Mouse (Mus musculus) embryonic facial prominence, embryonic 14.5 days (tissue): ENCODE results near the gene Dolpp1. TPM values are rescaled to one million over a fixed set of nuclear protein-coding genes. Genes with fewer than 3 reads are reported as not detected.
A peak's percentile ranks its signal among the peaks of the same experiment; 100 is the strongest.

Experiments
- ATAC-seq: fragments of 200-750 bp; cut with Nextera tagmentation; 2 replicates; pipeline ENCODE4 v1.8.0; 2017; ENCODE audit warnings: low read depth, moderate number of reproducible peaks, moderate TSS enrichment
- DNase-seq: peaks from one replicate; pipeline ENCODE4 v3.0.0-alpha.2; 2015; ENCODE audit warnings: low spot score
- H3K27ac ChIP-seq: fragments of 300-500 bp; sonication (generic); replicated peaks from 2 replicates; pipeline ENCODE4 v1.5.1; 2014; ENCODE audit warnings: low read depth, mild to moderate bottlenecking, low read length, moderate library complexity
- H3K27me3 ChIP-seq: fragments of 300-500 bp; sonication (generic); replicated peaks from 2 replicates; pipeline ENCODE4 v1.6.1; 2014; ENCODE audit warnings: low read length; ENCODE audit not compliant: control insufficient read depth, insufficient read depth
- H3K36me3 ChIP-seq: fragments of 300-500 bp; sonication (generic); 2 replicates; pipeline ENCODE4 v1.6.1; 2014; ENCODE audit warnings: low read length, mixed read lengths; ENCODE audit not compliant: control insufficient read depth, insufficient read depth
- H3K4me1 ChIP-seq: fragments of 300-500 bp; sonication (generic); 2 replicates; pipeline ENCODE4 v1.6.1; 2014; ENCODE audit warnings: antibody characterized with exemption, low read length; ENCODE audit not compliant: control insufficient read depth, insufficient read depth
- H3K4me2 ChIP-seq: fragments of 300-500 bp; sonication (generic); 2 replicates; pipeline ENCODE4 v1.6.1; 2014; ENCODE audit warnings: low read depth, mild to moderate bottlenecking, low read length, moderate library complexity, mixed read lengths
- H3K4me3 ChIP-seq: fragments of 300-500 bp; sonication (generic); 2 replicates; pipeline ENCODE4 v1.5.1; 2014; ENCODE audit warnings: low read depth, mild to moderate bottlenecking, low read length
- H3K9ac ChIP-seq: fragments of 300-500 bp; sonication (generic); 2 replicates; pipeline ENCODE4 v1.6.1; 2014; ENCODE audit warnings: low read depth, mild to moderate bottlenecking, low read length, moderate library complexity, mixed read lengths
- H3K9me3 ChIP-seq: fragments of 300-500 bp; sonication (generic); 2 replicates; pipeline ENCODE4 v1.6.1; 2016; ENCODE audit warnings: low read length; ENCODE audit not compliant: control insufficient read depth
- WGBS: fragments of 180-500 bp; shearing (Covaris S2); extraction: QIAGEN DNeasy Blood & Tissue Kit; methylation state at CpG from one replicate; pipeline ENCODE4 v1.1.7; 2014; 5-methylcytosine and 5-hydroxymethylcytosine counted together
- polyA plus RNA-seq: library from polyadenylated mRNA; unstranded; fragments of >200 nt; fragmentation: Nextera tagmentation; extraction: Ambion mirVana; gene quantifications from 2 replicates; pipeline ENCODE4 v1.2.1, GENCODE M21; 2014

The Dolpp1 gene
- polyA plus RNA-seq, 1 experiment from 2014 or later: 29.0 TPM

DNA sequence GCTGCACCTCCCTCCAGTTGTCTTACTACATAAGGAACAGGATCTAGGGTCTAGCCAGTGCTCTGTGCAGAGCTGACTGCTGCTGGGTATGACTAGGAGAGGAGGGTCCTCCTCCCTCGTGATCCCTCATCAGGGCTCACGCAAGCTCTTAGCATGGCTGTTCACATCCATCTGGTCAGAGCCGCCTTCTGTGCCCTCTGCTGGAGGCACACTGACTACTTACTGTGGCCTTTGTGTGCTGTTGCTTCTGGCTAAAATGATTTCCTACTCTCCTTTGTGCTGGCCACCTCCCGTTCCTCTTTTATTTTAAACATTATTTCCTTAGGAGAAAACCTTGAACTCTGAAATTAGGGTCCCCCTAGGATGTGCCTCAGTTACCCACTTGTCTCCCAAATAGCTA is 44.8 kb downstream of the Dolpp1 start:
- Histone ChIP-seq H3K4me1 (peaks cover 19% of the 10 kb centered on the region), H3K27me3 (no peaks in the 10 kb centered on the region), H3K9ac (no peak overlapping the region), H3K9me3 (no peaks in the 10 kb centered on the region), H3K36me3 (peaks cover 64% of the 10 kb centered on the region), H3K4me2 (no peak overlapping the region), H3K27ac (no peak overlapping the region), H3K4me3 (no peak overlapping the region)
- no peak for DNase-seq
- 63% methylated on average over 4 of the region's 4 CpGs for WGBS
- no peak for ATAC-seq

DNA sequence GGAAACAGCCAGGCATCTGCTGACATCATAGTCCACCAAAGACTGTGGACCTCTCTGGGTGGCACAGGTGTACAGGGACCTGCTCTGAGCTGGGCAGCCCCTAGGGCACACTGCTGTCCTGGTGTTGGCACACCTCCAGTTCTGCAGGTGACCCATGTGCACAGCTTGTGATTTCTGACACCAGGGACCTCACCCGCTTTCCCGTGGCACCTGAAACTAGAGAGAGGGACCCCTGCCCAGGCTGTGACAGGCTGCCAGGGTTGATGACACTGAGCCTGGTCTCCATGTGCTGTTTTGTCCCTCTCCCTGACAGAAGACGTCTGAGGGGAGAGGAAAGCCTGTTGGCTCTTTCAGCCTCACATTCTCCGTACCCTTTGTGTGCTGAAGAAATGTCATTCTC is 45.7 kb downstream of the Dolpp1 start:
- H3K36me3 ChIP-seq: peaks cover 55% of the 10 kb centered on the region
- no peak overlapping the region for H3K9ac ChIP-seq
- no peak for DNase-seq
- no peak overlapping the region for H3K4me2 ChIP-seq
- ATAC-seq: no peak
- H3K4me1 ChIP-seq: peaks cover 28% of the 10 kb centered on the region
- WGBS: 88% methylated on average over 4 of the region's 4 CpGs
- no peak overlapping the region for H3K27ac ChIP-seq
- no peaks in the 10 kb centered on the region for H3K9me3 ChIP-seq
- H3K4me3 ChIP-seq: no peak overlapping the region
- H3K27me3 ChIP-seq: no peaks in the 10 kb centered on the region

DNA sequence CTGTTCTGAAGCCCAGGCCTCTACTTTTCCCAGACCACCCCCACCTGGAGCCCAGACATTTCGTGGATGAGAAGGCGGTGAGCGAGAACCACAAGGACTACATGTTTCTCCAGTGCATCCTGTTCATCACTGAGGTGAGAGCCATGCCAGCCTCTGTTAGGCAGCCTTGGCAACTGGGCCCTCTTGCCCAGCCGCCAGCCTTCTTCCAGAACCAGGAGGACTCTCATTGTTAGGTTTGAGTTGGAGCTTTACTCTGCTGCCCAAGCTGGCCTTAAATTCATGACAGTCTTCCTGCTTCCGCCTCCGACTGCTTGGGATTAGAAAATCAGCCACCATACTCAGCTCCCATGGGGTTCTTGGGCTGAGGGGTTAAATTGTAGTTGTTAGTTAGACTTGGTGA is 47.6 kb downstream of the Dolpp1 start:
- Histone ChIP-seq H3K4me2 (no peak overlapping the region), H3K4me1 (peaks cover 46% of the 10 kb centered on the region), H3K9me3 (no peaks in the 10 kb centered on the region), H3K27ac (peak overlapping the region; percentile 99), H3K4me3 (no peak overlapping the region), H3K36me3 (peaks cover 54% of the 10 kb centered on the region), H3K9ac (peak overlapping the region; percentile 6; the same call in 1 of the 2 replicates), H3K27me3 (no peaks in the 10 kb centered on the region)
- WGBS: 80% methylated on average over 6 of the region's 6 CpGs
- DNase-seq (no peak), ATAC-seq (no peak)

DNA sequence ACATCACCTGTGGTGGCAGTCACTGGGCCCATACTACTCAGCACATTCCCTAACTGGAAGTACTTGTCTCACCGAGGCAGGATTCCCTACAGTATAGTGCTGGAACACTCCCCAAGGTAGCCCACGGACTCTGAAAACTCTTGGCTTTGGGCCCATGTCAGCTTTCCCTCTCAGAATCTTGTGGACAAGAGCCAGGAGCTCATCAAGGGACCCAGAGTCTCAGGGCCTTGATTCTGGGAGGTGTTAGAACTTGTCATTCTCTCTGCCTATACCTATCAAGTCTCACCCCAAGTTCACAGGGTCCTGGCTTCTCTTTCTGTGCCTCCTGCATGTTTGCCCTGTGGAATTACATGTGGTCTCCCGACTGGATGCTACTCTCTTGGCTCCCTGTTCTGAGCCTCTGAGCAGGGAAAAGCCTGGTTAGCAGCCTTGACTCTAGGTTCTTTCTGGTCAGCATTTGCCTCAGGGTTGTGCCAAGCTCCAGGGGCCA is 48.2 kb downstream of the Dolpp1 start:
- H3K4me3 ChIP-seq: no peak overlapping the region
- peaks cover 52% of the 10 kb centered on the region for H3K4me1 ChIP-seq
- WGBS: 18% methylated on average over 3 of the region's 3 CpGs
- H3K27me3 ChIP-seq: no peaks in the 10 kb centered on the region
- DNase-seq (peak; percentile 61), ATAC-seq (no peak)
- peaks cover 55% of the 10 kb centered on the region for H3K36me3 ChIP-seq
- H3K4me2 ChIP-seq: peak overlapping the region; percentile 59; the same call in 1 of the 2 replicates
- no peaks in the 10 kb centered on the region for H3K9me3 ChIP-seq
- H3K27ac ChIP-seq: peak overlapping the region; percentile 99
- H3K9ac ChIP-seq: peak overlapping the region; percentile 56

DNA sequence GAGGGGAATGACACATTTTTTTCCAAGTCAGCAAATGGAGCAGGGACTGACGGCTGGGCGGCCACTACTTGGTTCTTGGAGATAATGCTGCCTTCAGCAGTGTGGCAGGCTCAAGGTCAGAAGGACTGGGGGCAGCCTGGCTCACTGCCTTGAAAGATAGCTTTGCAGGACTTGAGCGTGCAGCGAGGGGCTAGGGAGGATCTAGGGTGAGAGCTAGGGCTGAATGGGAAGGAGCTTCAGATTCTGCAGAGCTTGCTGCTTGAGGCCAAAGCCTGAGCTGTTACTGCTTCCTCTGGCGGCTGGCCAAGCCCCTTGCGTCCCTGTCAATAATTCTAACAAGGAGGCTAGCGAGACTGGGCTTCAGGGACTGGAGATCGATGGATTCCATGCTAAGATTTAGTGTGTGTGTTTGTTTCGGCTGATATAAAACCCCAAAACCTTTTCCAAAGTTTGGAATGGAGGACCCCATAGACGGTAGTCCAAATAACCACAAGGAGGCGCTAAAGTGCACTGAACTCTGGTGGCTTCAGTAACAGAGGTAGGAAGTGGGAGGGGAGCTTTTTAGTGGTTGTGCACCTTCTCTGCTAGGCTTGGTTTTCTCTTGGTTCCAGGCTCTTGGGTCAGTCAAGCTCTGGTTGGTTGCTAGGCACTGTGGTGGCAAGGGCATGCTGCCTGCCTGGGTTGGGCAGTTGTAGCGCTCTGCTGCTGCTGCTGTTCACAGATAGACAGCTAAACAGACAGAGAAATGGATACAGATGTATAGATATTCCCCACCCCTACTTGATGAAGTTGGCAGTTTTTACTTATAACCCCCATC is 48.9 kb downstream of the Dolpp1 start:
- WGBS: 9% methylated on average over 12 of the region's 12 CpGs
- ATAC-seq: peak; percentile 63
- Histone ChIP-seq H3K4me2 (peak overlapping the region; percentile 59), H3K27ac (peak overlapping the region; percentile 99), H3K36me3 (peaks cover 61% of the 10 kb centered on the region), H3K27me3 (no peaks in the 10 kb centered on the region), H3K9me3 (no peaks in the 10 kb centered on the region), H3K4me1 (peaks cover 57% of the 10 kb centered on the region), H3K9ac (peak overlapping the region; percentile 56), H3K4me3 (peak overlapping the region; percentile 26)
- peak; percentile 95 for DNase-seq

DNA sequence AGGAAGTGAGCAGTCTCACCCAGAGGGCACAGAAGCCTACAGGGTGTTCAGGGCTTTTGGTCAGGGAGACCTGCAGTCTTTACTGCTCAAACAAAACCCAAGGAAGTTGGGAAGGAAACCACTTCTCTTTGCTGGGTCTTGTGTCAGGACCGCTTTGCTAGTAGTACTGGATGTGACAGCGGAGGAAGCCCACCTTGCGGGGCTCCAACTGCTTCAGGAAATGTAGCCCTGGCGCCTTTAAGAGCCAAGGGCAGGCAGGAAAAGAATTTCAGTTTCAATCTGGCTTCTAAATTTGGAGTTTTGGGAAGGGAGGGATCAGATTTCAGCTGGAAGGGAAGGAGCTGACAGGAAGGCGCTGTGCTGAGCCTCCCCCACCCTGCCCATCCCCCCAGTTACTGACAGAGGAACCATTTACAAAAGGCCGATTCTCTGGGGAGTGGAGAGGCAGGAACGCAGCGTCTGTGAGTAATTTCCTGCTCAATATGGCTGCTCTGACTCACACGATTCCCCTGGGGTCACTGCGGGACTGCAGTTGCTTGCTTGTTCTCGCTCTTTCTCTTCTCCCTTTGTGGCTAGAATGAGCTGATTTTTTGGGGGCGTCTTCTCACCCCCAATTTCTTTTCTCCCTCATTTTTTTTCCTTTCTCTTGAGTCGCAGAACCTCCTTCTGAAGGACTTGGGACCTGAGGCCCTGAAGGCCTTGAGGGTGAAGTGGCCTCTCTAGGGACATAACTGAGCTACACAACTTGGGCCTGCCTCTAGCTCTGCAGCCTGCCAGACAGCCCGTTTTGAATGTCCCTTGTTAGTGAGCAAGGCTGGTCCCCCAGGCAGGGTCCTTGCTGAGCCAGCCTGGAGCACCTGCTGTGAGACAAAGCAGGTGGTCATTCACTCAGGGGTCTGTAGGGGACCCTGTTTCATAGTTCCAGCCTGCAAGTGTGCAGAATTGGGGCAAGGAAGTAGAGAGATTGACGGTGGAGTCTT is 49.8 kb downstream of the Dolpp1 start:
- peaks cover 57% of the 10 kb centered on the region for H3K4me1 ChIP-seq
- peaks cover 66% of the 10 kb centered on the region for H3K36me3 ChIP-seq
- peak overlapping the region; percentile 99 for H3K27ac ChIP-seq
- H3K27me3 ChIP-seq: no peaks in the 10 kb centered on the region
- peak overlapping the region; percentile 59 for H3K4me2 ChIP-seq
- WGBS: 1% methylated on average over 15 of the region's 15 CpGs
- peak overlapping the region; percentile 65 for H3K9ac ChIP-seq
- H3K4me3 ChIP-seq: peak overlapping the region; percentile 26
- DNase-seq (peak; percentile 100), ATAC-seq (peak; percentile 86)
- H3K9me3 ChIP-seq: no peaks in the 10 kb centered on the region

DNA sequence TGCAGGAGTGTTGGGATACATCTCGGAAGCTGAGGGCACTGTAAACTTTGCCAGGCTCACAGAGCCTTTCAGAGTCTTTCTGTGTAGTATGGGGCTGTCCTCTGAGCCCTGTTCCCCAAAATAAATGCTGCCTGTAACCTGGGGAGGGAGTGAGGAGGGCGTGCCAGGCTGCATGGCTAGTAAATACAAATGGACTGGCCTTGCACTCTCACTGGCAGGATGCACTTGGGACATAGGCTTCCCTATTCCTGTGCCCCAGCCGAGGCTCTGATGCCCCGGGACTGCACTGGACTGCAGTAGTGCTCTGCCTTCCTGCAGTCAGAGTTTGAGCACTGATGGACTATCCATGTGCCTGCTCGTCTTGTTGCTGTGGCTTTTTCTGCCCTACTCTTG is 50.4 kb downstream of the Dolpp1 start:
- peak overlapping the region; percentile 65 for H3K9ac ChIP-seq
- DNase-seq: no peak
- H3K4me1 ChIP-seq: peaks cover 57% of the 10 kb centered on the region
- H3K27me3 ChIP-seq: no peaks in the 10 kb centered on the region
- H3K4me3 ChIP-seq: peak overlapping the region; percentile 26
- no peak for ATAC-seq
- H3K4me2 ChIP-seq: peak overlapping the region; percentile 59
- no peaks in the 10 kb centered on the region for H3K9me3 ChIP-seq
- peak overlapping the region; percentile 99 for H3K27ac ChIP-seq
- peaks cover 65% of the 10 kb centered on the region for H3K36me3 ChIP-seq
- WGBS: 23% methylated on average over 5 of the region's 5 CpGs

DNA sequence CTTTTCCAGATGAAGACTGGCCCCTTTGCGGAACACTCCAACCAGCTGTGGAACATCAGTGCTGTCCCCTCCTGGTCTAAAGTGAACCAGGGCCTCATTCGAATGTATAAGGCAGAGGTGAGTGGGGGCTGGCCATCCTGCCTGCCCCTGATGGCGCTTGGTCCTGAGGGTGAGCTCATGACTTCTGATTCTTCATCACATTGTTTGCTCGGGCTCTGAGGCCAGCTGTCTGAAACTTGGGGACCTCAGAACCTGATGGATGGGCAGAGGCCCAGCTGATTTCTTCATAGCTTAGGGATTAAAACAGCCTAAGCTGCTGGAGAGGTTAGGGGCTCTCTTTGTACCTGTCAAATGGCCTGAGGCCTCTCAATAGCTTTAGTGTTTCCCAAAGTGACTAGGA is 51.2 kb downstream of the Dolpp1 start:
- DNase-seq (no peak), ATAC-seq (no peak)
- peaks cover 61% of the 10 kb centered on the region for H3K36me3 ChIP-seq
- H3K4me1 ChIP-seq: peaks cover 57% of the 10 kb centered on the region
- H3K4me2 ChIP-seq: no peak overlapping the region; the same call in 1 of the 2 replicates
- peak overlapping the region; percentile 99 for H3K27ac ChIP-seq
- H3K4me3 ChIP-seq: no peak overlapping the region
- H3K9ac ChIP-seq: peak overlapping the region; percentile 65
- H3K27me3 ChIP-seq: no peaks in the 10 kb centered on the region
- WGBS: 57% methylated on average over 4 of the region's 4 CpGs
- H3K9me3 ChIP-seq: no peaks in the 10 kb centered on the region
